Mouse (Mus musculus): ENCODE measurements around the gene Ttc23.

DNA sequence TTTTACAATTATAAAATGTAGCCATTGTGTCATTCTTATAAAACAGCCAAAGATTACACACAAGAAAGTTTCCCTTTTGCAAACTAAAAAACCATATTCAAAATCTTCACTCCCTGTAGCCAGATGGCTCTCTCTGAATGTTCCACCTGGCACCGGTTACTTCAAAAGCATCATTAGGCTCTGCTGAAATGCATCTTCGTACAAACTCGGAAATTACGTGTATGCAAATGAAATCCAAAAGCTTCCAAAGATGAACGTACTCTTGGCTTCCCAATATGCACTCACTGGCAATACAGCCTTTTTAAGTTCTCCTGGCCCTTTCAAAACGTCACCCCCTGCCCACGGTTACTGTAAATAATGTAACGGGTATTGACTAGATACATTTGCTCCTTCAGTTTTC lies 2.9 kb upstream of the Ttc23 start:
- no peak for TF ChIP-seq HCFC1 (IDR thresholded peaks at IDR 0.05; ENCODE audit: borderline replicate concordance, insufficient read depth, low read length)
- TF ChIP-seq ZC3H11A (IDR thresholded peaks at IDR 0.05; ENCODE audit: borderline replicate concordance, low read depth, low read length) = no peak

Measured in ES-E14 (cell line).